Mouse (Mus musculus) layer of hippocampus, adult 11-12 months (tissue): ENCODE measurements at regions not wholly inside any gene's neighbourhood (a gene's known extent, or its start where the extent isn't known, plus 50 kb on each side); places are given as distances from the start of the nearest gene placed in this dataset.

Experiments
- DNase-seq: peaks from one replicate; pipeline ENCODE4 v3.0.0; 2022; ENCODE audit warnings: low spot score

GRCm38 (mm10) chr4:137160526-137160925 is 111.9 kb upstream of the Zbtb40 start:
- no peak for DNase-seq

GRCm38 (mm10) chr4:137158201-137158600 is 109.6 kb upstream of the Zbtb40 start:
- peak; percentile 24 for DNase-seq

GRCm38 (mm10) chr4:137156441-137157105 is 108.0 kb upstream of the Zbtb40 start:
- no peak for DNase-seq

GRCm38 (mm10) chr4:137148756-137149155 is 100.2 kb upstream of the Zbtb40 start:
- DNase-seq, result no peak

GRCm38 (mm10) chr4:137147795-137148194 is 99.2 kb upstream of the Zbtb40 start:
- no peak for DNase-seq

- DNase-seq, result no peak
These were observed 97.7 kb upstream of the Zbtb40 start for GRCm38 (mm10) chr4:137146326-137146725.

GRCm38 (mm10) chr4:137142316-137142715 is 93.7 kb upstream of the Zbtb40 start:
- no peak for DNase-seq

- no peak for DNase-seq
These were observed 90.6 kb upstream of the Zbtb40 start for GRCm38 (mm10) chr4:137139051-137139705.

- no peak for DNase-seq
These were observed 89.5 kb upstream of the Zbtb40 start for GRCm38 (mm10) chr4:137138127-137138526.

GRCm38 (mm10) chr4:137136313-137136712 is 87.7 kb upstream of the Zbtb40 start:
- no peak for DNase-seq

GRCm38 (mm10) chr4:137135792-137136191 is 87.2 kb upstream of the Zbtb40 start:
- DNase-seq, result no peak

- no peak for DNase-seq
These were observed 86.0 kb upstream of the Zbtb40 start for GRCm38 (mm10) chr4:137134553-137134952.

- no peak for DNase-seq
These were observed 85.2 kb upstream of the Zbtb40 start for GRCm38 (mm10) chr4:137133789-137134188.

- DNase-seq, result no peak
These were observed 82.1 kb upstream of the Zbtb40 start for GRCm38 (mm10) chr4:137130619-137131212.

- DNase-seq, result no peak
These were observed 79.6 kb upstream of the Zbtb40 start for GRCm38 (mm10) chr4:137128152-137128551.

GRCm38 (mm10) chr4:137121684-137122083 is 73.1 kb upstream of the Zbtb40 start:
- peak; percentile 21 for DNase-seq

GRCm38 (mm10) chr4:137120597-137120996 is 72.0 kb upstream of the Zbtb40 start:
- no peak for DNase-seq

- no peak for DNase-seq
These were observed 69.7 kb upstream of the Zbtb40 start for GRCm38 (mm10) chr4:137118332-137118715.

GRCm38 (mm10) chr4:137117471-137118331 is 69.1 kb upstream of the Zbtb40 start:
- DNase-seq, result peak; percentile 51

GRCm38 (mm10) chr4:137115062-137115461 is 66.5 kb upstream of the Zbtb40 start:
- DNase-seq, result no peak

GRCm38 (mm10) chr4:137110276-137110675 is 61.7 kb upstream of the Zbtb40 start:
- no peak for DNase-seq

GRCm38 (mm10) chr4:137104447-137105044 is 55.9 kb upstream of the Zbtb40 start:
- DNase-seq, result no peak
